Mouse (Mus musculus) heart, adult 11 months (tissue): ENCODE measurements around the gene A830018L16Rik.
"Not testable (repeated sequence)": the region's sequence is repeated elsewhere in the genome, so short reads cannot be mapped to it uniquely, and the experiment has no call there.

ENCODE experiments used
- DNase-seq: peaks from one replicate; pipeline ENCODE4 v3.0.0; 2022

The A830018L16Rik gene

GRCm38 (mm10) chr1:11413894-11414556, at the start of gene A830018L16Rik:
Gene A830018L16Rik (plus strand): TSS chr1:11414105.
- peak; percentile 91 for DNase-seq

GRCm38 (mm10) chr1:11385846-11386245, 28.1 kb upstream of the A830018L16Rik start:
- no peak for DNase-seq

DNA sequence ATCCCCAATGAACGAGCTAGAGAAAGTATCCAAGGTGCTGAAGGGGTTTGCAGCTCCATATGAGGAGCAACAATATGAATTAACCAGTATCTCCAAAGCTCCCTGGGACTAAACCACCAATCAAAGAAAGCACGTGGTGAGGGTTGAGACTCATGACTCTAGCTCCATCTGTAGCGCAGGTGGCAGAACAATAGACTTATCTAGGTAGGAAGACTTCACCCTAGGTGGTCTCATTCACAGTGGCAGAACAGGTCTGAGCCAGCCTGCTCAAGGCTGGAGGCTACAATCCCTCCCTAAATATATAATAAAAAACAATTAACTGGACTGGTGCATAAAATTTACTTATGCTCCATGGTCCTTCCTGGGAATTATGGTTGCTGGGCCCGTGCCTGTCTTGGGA, 18.5 kb upstream of the A830018L16Rik start:
- DNase-seq, result no peak

GRCm38 (mm10) chr1:11395996-11396736, 17.7 kb upstream of the A830018L16Rik start:
- DNase-seq, result peak; percentile 82

DNA sequence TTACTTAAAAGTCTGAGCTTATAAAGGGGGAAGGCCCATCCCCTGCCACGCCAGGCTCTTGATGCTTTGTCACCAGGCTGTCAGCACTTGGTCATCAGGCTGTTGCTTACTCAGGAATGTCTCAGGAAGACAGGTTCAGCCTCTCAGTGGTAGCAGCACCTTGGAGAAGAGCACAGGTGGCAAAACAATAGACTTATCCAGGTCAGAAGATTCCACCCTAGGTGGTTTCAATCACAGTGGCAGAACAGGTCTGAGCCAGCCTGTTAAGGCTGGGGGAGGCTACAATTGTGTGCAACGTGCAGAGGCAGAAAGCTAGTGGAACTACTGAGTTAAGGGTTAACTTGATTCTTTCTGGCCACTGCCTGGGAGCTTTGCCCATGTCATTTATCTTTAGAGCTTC, 12.7 kb upstream of the A830018L16Rik start:
- DNase-seq, result no peak

DNA sequence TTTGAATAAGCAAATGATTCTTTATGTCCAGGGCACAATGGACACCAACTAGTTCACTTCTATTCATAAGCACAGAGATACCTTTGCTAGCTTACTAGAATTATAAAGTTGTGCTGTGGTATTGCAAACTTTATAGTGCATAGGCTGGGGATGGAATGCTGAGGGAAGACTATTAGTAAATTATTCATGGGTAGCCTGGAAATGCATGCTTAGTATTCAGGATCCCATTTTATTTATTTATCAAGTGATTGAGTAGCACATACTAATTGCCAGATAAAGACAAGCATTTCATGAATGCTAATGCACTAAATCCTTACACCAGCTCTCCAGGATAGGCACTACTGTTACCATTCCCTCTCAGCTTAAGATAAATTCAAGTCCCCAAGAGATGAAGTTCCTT, 8.4 kb upstream of the A830018L16Rik start:
- DNase-seq, result no peak

GRCm38 (mm10) chr1:11406026-11406425, 7.9 kb upstream of the A830018L16Rik start:
- DNase-seq, result no peak

DNA sequence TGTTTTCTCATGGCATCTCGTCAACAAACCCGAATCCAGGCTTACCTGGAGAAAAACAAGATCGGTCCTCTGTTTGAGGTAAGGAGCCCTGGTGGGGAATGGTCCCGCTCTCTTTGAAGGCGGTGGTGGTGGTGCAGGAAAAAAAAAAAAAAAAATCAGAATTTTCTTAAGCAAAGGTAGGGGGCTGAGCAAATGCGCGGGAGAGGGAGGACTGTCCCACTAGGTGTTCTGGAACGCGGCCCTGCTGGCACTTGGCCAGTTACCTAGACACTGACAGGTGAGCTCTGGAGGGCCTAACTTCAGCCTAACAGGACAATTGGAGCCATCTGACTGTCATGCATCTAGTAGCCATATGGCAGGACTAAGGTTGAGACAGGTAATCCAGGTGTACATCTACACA, 655 bp downstream of the A830018L16Rik start:
- DNase-seq, result no peak

DNA sequence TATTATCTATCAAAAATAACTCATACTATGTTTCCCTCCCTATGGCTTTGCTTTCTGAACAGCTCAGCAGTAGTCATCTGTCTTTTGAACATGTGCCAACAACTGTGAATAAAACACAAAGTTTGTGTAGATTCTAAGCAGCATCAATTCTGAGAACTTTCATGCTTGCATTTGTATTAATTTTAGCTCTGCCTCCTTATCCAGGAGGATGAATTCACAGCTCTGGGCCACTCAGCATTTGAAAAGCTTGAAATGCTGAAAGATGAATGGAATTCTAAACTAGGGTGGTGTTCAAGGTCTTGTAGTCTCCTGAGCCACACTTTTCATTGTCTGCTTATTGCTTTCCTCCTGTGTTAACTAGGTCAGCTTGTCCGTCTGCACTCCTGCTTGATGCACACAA, 13.4 kb downstream of the A830018L16Rik start:
- DNase-seq, result no peak

DNA sequence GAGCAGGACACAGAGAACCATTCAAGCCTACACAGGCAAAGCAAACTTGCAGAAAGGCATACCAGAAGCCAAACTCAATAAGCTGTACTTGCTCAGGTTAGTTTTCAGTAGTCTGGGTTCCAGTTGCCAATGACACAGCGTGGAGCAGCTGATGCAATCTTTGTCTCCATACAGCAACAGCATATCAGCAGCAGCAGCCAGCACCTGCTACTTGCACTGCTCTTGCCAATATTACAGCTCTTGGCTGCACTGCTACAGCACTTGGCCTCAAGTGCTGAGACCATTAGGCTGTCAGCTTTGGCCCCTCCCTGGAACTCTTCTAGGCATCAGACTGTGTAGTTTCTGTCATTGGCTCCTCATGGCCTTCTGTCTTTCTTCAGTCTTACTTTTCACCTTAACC, 44.4 kb downstream of the A830018L16Rik start:
- DNase-seq, result peak; percentile 98

GRCm38 (mm10) chr1:11466325-11466724, 52.4 kb downstream of the A830018L16Rik start:
- no peak for DNase-seq

DNA sequence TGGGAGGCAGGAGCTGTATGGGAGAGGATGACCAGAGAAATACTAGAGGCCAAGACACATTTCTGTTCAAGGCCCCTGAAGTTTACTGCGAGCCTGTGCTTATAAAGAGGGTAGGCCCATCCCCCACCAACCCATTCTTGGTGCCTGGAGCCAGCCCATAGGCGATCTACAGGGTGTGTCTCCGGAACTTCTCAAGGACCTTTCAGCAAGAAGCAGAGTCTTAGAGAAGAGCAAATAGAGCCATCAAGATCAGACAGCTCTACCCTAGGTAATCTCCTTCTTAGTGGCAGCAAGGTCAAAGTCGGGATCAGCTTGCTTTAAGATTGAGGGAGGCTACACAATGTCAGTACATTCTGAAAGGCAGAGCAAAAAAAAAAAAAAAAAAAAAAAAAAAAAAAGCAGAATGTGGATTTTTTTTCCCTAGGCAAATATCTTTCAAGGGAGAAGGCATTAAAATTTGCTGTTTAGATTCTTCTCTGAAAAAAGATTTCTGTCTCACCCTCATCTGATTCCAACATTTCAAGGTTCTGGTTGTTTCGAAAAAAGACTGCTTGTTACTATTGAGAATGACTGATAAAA, 53.2 kb downstream of the A830018L16Rik start:
- DNase-seq, result no peak

DNA sequence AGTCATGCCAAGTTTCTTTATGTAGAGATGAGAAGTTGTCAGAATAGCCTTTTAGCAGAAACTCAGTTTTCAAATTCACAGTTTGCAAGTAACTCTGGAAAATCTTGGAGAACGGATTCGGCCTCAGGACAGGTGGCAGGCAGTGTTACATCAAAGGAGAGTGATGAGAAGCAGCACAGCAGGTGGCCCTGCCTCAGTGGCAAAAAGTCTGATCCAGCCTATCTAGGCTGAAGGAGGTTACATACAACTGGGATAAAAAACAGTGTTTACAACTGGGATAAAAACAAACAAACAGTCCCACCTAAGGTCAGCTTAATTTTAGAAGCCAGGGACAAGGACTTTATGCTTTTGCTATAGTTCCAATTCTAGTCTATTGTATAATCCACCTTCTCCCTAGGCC, 79.0 kb downstream of the A830018L16Rik start:
- DNase-seq, result no peak

DNA sequence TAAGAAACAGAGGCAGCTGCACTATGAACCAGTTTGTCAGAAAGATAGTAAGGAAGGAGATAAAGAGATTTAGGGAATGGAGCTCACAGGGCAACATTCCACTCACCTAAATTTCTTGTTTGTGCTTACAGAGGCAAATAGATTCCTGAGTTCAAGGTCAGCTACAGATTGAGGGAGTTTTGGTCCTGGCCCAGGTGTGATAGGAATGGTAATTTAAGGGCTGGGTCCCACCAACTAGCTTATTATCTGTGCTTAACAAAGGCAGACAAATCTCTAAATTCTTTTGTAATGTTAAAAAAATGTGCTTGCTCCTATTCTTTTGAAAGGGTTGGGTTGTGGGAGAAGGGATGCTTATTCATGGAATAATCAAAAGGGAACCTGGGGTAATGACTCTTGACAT, 87.7 kb downstream of the A830018L16Rik start:
- no peak for DNase-seq

DNA sequence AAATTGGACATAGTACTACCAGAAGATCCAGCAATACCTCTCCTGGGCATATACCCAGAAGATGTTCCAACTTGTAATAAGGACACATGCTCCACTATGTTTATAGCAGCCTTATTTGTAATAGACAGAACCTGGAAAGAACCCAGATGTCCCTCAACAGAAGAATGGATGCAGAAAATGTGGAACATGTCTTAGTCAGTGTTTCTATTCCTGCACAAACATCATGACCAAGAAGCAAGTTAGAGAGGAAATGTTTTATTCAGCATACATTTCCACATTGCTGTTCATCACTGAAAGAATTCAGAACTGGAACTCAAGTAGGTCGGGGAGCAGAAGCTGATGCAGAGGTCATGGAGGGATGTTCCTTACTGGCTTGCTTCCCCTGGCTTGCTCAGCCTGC, 135.9 kb downstream of the A830018L16Rik start:
- not testable (repeated sequence) for DNase-seq

DNA sequence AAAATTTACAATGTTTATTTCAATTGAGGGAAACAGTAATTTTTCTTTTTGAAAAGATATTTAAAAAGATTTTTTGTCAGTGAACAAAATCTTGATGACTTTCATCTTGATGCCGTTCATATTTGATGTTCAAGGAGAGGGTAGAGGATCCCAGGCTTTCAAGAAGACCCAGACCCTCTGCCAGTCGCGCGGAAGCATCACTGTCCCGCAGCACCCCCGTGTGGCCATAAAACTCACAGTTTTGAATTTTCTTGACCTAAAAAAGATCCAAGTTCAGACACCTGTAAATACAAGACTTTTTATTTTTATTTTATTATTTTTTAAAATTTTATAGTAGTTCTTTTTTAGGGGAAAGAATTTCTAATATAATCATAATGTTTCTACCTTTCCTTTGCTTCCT, 151.4 kb downstream of the A830018L16Rik start:
- DNase-seq, result no peak

GRCm38 (mm10) chr1:11566730-11567129, 152.8 kb downstream of the A830018L16Rik start:
- DNase-seq, result no peak

GRCm38 (mm10) chr1:11567300-11567885, 153.5 kb downstream of the A830018L16Rik start:
- DNase-seq, result no peak

DNA sequence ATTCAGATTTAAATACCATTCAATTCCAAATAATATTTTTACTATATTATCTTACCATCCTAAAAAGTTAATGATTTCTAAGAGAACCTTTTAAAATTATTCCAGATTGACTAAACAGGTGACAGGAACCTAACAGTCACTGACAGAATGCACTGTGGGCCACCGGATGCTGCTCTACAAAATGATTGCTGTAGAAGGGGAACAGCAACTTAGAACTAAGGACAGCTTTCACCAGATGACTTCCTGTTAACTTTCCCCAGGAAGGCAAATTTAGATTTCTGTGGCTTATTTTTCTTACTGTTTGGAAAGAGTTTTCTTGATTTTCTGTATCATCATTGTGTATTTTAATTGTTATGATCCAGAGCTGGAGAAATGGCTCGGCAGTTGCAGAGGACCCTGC, 156.4 kb downstream of the A830018L16Rik start:
- DNase-seq, result no peak

DNA sequence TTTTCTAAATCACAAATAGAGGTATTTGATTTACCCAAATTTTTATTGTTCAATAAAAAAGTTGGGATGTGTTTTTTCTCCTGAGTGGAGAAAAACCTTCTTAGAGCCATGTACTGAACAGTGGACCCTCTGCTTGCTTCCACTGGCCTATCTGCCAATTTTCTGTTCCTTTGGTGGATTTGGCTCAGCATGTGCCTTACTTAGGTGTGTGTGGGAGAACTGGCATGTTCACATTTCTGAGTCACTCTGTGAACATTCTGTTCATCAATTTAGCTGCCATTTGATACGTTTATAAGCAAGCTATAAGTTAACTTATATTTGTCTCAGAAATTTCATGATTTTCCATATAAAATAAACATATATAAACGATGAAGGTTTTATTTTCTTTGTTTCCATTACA, 159.6 kb downstream of the A830018L16Rik start:
- no peak for DNase-seq

GRCm38 (mm10) chr1:11580026-11580425, 166.1 kb downstream of the A830018L16Rik start:
- no peak for DNase-seq

DNA sequence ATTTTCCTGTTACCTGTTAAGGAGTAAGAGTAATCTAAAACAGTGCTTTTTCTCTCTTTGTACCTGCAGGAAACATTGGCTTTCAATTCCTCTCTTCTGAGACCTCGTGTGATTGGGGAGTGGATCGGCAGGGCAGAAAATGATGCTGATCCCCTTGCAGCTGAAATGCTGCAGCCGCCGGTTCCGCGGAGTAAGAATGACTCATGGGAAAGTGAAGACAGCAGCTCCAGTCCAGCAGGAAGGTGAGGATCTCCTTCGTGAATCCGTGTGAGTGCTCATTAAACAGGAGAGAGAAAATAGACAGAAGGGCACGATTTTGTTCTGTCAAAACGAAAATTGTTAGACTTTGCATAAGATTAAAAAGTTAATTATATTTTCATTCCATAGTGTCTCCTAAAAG, 174.4 kb downstream of the A830018L16Rik start:
- DNase-seq, result no peak

DNA sequence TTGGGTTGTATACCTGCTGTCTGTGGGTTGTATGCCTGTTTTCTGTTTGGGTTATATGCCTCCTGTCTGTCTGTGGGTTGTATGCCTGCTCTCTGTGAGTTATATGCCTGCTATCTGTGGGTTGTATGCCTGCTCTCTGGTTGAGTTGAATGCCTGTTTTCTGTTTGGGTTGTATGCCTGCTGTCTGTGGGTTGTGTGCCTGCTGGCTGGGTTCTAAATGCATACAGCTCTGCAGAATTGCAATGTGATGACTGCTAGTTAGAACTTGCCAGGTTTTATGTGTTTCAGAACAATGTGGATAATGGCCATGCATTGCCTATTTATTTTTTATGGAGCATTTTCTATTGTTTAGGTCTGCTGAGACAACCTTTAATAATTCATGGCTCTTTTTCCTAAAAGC, 236.2 kb downstream of the A830018L16Rik start:
- no peak for DNase-seq

DNA sequence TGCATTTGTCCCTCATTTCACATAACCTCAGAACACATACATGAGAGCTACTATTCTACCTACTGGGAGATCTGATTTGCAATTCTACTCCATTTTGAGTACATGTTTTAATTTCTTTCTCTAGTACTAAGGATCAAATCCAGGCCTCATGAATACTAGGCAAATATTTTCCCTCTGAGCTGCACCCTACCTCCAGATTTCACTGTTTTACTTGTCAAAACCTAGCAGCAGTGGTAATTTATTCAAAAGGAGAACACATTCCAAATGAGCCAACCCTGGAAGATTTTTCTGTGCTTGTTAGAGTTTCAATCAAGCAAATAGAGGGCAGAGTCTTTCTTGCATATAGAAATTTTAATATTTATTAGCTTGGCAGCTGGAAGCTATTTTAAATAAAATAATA, 238.9 kb downstream of the A830018L16Rik start:
- DNase-seq, result no peak
